Mouse (Mus musculus) subcutaneous adipose tissue, adult 2 months (tissue): ENCODE data around the gene Bhlhe23. TPM values are rescaled to one million over a fixed set of nuclear protein-coding genes. Genes with fewer than 3 reads are reported as not detected.

Experiments used
- polyA plus RNA-seq: library from polyadenylated mRNA; depleted of rRNA; stranded (reverse); fragments of >200 nt; gene quantifications from 2 replicates; pipeline ENCODE4 v1.2.3, GENCODE M21; 2012; ENCODE audit warnings: low replicate concordance; rRNA removed

Bhlhe23 gene
- not detected in 2 replicates for polyA plus RNA-seq

DNA sequence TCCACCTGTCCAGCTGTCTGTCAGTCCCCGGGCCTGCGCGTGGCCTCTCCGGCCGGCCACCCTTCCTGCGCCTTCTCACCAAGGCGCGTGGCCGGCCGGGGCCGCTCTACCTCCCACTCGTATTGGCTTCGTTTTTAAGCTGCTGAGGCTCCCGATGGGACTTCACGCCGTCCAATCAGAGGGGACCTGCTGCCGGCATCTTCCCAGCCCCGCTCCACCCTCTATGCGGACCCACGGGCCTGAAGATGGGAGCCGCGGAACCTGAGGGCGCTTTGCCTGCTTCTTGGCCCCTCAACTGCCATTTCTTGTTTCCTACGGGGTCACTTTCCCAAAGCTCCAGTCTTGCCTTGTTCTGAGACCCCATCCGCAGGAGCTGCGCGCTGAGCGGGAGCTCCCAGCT is at the start of gene Bhlhe23:
TSS of gene Bhlhe23 (minus strand) at position 108 of the 400 bp plus-strand sequence.

DNA sequence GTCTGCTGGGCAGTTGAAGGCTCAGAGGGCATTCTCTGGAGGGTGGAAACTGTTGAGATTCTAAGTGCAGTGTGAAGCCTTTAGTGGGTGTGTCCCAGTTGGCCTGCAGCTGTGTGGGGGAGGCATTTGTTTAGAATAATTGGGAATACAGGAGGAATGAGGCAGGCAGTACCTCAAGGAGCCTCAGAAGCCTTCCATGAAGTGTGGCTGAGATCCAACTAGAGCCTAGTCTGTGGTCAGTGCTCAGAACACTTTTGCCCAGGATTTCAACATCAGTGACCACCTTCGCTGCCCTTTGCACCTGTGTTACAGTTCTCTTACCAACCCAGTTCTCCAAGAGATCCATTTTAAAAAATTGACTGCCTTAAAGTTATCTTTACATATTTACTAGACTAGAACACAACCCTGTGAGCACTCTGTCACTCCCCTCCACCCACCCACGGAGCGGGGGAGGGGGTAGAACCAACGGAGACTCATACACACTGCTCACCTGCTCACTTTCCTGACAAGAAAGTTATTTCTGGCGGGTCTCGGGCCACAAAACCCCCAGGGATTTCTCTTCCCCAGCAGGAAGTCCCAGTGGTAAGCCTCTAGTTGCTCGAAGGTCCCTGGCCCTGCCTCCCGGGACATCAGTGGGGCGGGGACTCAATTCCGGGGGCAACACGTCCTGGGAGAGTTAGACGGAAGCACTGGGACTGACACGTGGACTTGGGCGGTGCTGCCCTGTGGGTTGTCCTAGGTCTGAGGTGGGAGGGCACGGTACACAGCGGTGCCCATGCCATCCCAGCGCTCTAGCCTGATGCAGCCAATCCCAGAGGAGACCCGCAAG is 51.9 kb downstream of the Bhlhe23 start, which contains the start of gene Slc17a9:
TSS of gene Slc17a9 (plus strand) at position 679 of the 829 bp plus-strand sequence.

Other genes starting within 250 kb of the Bhlhe23 start
- gene Mrgbp, start 195.6 kb downstream of the Bhlhe23 start, polyA plus RNA-seq, result 18.8 and 33.1 TPM in 2 replicates
- gene Ogfr, start 187.7 kb downstream of the Bhlhe23 start, polyA plus RNA-seq, result 39.2 and 73.1 TPM in 2 replicates
- 0.66 and 1.2 TPM in 2 replicates for gene Col9a3, start 179.1 kb downstream of the Bhlhe23 start, polyA plus RNA-seq
- gene Tcfl5, start 134.2 kb downstream of the Bhlhe23 start, polyA plus RNA-seq, result 0.05 TPM in 1 of 2 replicates, not detected in the other
- 23.7 and 23.9 TPM in 2 replicates for gene Dido1, start 66.9 kb downstream of the Bhlhe23 start, polyA plus RNA-seq
- 39.2 and 43.8 TPM in 2 replicates for gene Gid8, start 66.8 kb downstream of the Bhlhe23 start, polyA plus RNA-seq
- gene Slc17a9, start 51.6 kb downstream of the Bhlhe23 start, polyA plus RNA-seq, result 4.8 and 5.5 TPM in 2 replicates
- gene Ythdf1, start 144.0 kb upstream of the Bhlhe23 start, polyA plus RNA-seq, result 38.6 and 63.9 TPM in 2 replicates
- not detected in 2 replicates for gene Birc7, start 152.1 kb upstream of the Bhlhe23 start, polyA plus RNA-seq
- 10.5 and 26.1 TPM in 2 replicates for gene Nkain4, start 177.8 kb upstream of the Bhlhe23 start, polyA plus RNA-seq
- 49.6 and 91.2 TPM in 2 replicates for gene Arfgap1, start 190.3 kb upstream of the Bhlhe23 start, polyA plus RNA-seq
- gene Col20a1, start 209.6 kb upstream of the Bhlhe23 start, polyA plus RNA-seq, result 1.7 and 3.8 TPM in 2 replicates